Mouse (Mus musculus) heart, embryonic 13.5 days (tissue): ENCODE data around the gene Rap1b. TPM values are rescaled to one million over a fixed set of nuclear protein-coding genes. Genes with fewer than 3 reads are reported as not detected.

Experiments used
- ATAC-seq: fragments of 200-750 bp; cut with Nextera tagmentation; 2 replicates; pipeline ENCODE4 v1.8.0; 2017; ENCODE audit warnings: moderate TSS enrichment; ENCODE audit not compliant: insufficient number of reproducible peaks, low FRiP score, low TSS enrichment; ENCODE audit errors: extremely low read depth
- H3K27ac ChIP-seq: fragments of 300-500 bp; sonication (generic); replicated peaks from 2 replicates; pipeline ENCODE4 v1.5.1; 2015; ENCODE audit warnings: moderate library complexity, mild to moderate bottlenecking, inconsistent platforms
- H3K27me3 ChIP-seq: fragments of 300-500 bp; sonication (generic); replicated peaks from 2 replicates; pipeline ENCODE4 v1.6.1; 2015; ENCODE audit warnings: mild to moderate bottlenecking, inconsistent platforms
- H3K36me3 ChIP-seq: fragments of 300-500 bp; sonication (generic); 2 replicates; pipeline ENCODE4 v1.6.1; 2015; ENCODE audit warnings: mild to moderate bottlenecking, inconsistent platforms
- H3K4me1 ChIP-seq: fragments of 300-500 bp; sonication (generic); 2 replicates; pipeline ENCODE4 v1.6.1; 2015; ENCODE audit warnings: inconsistent platforms
- H3K4me2 ChIP-seq: fragments of 300-500 bp; sonication (generic); 2 replicates; pipeline ENCODE4 v1.6.1; 2015; ENCODE audit warnings: inconsistent platforms, mild to moderate bottlenecking, moderate library complexity
- H3K4me3 ChIP-seq: fragments of 300-500 bp; sonication (generic); 2 replicates; pipeline ENCODE4 v1.5.1; 2015; ENCODE audit warnings: moderate library complexity, mild to moderate bottlenecking, inconsistent platforms
- H3K9ac ChIP-seq: fragments of 300-500 bp; sonication (generic); 2 replicates; pipeline ENCODE4 v1.6.1; 2015; ENCODE audit warnings: inconsistent platforms, mild to moderate bottlenecking, moderate library complexity
- H3K9me3 ChIP-seq: fragments of 300-500 bp; sonication (generic); 2 replicates; pipeline ENCODE4 v1.6.1; 2016; ENCODE audit warnings: inconsistent platforms
- WGBS: fragments of 180-500 bp; shearing (Covaris S2); methylation state at CpG from one replicate; pipeline ENCODE4 v1.1.7; 2015; ENCODE audit warnings: mixed read lengths; 5-methylcytosine and 5-hydroxymethylcytosine counted together
- polyA plus RNA-seq: library from polyadenylated mRNA; unstranded; fragments of >200 nt; fragmentation: Nextera tagmentation; extraction: Ambion mirVana; gene quantifications from 2 replicates; pipeline ENCODE4 v1.2.1, GENCODE M21; 2015

Rap1b gene
- polyA plus RNA-seq, 1 experiment from 2014 or later, result 119 TPM

DNA sequence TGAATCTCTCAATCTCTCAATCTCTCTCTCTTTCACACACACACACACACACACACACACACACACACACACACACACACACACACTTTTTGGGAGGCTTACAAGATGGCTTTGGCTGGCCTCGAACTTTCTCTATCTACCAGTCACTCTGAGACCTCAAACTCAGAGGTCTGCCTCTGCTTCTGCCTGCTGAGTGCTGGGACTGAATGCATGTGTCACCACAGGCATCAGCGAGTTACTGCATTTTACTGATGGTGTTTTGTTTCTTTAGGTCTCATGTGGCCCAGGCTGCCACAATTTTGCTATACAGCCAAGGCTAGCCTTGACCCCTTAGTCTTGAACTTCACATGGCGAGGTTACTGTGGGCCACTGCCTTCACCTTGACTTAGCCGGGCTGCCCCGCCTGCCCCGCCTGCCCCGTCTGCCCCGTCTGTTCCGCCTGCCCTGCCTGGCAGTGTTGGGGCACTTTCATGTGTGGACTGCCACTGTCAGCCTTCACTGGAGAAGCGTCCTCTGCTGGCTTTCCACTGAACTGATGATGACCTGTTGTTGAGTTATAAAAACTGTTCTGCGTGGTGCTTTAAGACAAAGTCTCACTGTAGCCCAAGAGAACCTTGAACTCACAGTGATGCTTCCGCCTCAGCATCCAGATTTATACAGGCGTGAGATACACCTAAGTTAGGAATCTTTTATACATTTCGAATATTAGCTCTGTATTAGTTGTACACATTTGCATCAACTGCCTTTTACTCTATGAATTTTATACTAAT lies 63.2 kb downstream of the Rap1b start:
- Histone ChIP-seq H3K9ac (no peak overlapping the region), H3K9me3 (no peaks in the 10 kb centered on the region), H3K36me3 (peaks cover 96% of the 10 kb centered on the region), H3K4me3 (no peak overlapping the region), H3K27me3 (no peaks in the 10 kb centered on the region), H3K4me2 (no peak overlapping the region), H3K4me1 (no peaks in the 10 kb centered on the region), H3K27ac (no peak overlapping the region)
- 89% methylated on average over 14 of the region's 14 CpGs for whole genome bisulfite sequencing
- ATAC-seq, result no peak

DNA sequence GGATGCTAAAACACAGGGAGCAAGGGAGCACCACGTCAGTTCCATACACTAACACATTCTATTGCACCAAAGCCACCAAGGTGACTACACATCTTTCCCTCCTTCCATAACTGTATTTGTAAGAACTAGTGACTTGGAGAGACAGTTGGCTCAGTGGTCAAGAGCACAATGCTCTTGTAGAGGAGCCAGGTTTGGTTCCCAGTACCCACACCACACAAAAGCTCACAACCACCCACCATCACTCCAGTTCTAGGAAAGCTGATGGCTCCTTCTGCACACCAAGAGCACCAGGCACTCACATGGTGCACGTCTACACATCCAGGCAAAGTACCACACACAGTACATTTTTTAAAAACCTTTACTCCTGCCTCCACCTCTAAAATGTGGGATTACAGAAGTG lies 63.8 kb downstream of the Rap1b start:
- H3K9ac ChIP-seq, result no peak overlapping the region
- no peaks in the 10 kb centered on the region for H3K9me3 ChIP-seq
- H3K4me3 ChIP-seq, result no peak overlapping the region
- WGBS, result 81% methylated on average over 2 of the region's 2 CpGs
- no peak overlapping the region for H3K4me2 ChIP-seq
- H3K27ac ChIP-seq, result no peak overlapping the region
- no peaks in the 10 kb centered on the region for H3K4me1 ChIP-seq
- peaks cover 94% of the 10 kb centered on the region for H3K36me3 ChIP-seq
- no peaks in the 10 kb centered on the region for H3K27me3 ChIP-seq
- no peak for ATAC-seq

DNA sequence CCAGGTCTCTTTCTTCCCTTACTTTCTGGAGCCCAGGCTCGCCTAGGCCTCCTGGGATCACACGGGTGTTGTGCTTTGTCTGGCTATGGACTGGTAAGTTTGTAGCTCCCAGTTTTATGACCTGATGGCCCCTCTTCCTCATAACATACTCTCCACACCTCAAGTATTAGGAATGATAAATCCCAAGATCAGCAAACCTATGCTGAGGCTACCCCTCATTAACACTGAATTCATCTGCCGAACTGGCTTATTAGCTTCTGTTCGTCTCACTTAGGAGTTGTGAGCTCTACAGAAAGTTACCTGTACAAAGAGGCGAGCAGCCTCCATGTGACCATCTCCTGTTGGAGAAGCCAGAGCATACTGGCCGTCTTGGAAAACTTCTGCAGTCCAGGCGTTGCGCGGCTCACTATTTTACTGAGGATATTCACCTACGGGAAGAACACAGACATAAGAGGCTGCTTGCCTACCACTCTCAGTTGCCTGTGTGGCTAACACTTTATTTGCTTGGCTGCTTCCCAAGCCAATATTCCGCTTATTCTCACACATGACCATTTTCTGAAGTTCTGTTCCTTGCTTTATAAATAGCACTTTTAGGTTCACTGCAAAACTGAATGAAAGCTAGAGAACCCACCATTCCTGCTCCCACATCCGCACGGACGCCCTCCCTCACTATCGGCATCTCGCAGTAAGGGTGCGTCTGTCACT lies 64.7 kb downstream of the Rap1b start:
- no peak overlapping the region for H3K4me3 ChIP-seq
- H3K36me3 ChIP-seq, result peaks cover 94% of the 10 kb centered on the region
- no peaks in the 10 kb centered on the region for H3K9me3 ChIP-seq
- no peak overlapping the region for H3K27ac ChIP-seq
- H3K27me3 ChIP-seq, result no peaks in the 10 kb centered on the region
- no peak for ATAC-seq
- H3K4me1 ChIP-seq, result no peaks in the 10 kb centered on the region
- H3K9ac ChIP-seq, result no peak overlapping the region
- no peak overlapping the region for H3K4me2 ChIP-seq
- 94% methylated on average over 17 of the region's 17 CpGs for WGBS

DNA sequence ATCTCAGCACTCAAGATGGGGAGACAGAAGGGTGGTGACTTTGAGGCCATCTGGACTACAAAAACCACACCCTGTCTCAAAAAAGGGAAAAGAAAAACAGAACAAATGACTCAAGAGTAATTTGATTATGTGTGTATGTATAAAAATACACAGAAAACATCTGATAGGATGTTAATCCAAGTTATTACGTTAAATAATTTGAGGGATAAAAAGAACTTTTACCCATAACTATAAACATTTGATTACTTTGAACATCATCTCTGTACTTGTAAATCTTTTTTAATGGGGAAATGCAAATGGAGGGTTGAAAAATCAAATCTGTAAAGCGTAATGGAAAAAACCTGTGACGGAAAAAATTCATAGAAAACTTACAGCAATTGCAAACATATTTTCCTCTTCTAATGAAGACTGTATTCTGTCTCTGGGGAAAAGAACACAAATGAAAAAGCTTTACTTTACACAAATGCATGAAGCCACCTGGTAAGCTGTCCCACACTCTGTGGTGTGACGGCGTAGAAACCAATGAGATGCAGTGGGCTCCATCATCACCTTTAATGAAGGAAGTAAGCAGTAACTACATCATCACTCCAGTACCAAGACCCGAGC lies 65.4 kb downstream of the Rap1b start:
- Histone ChIP-seq H3K27ac (no peak overlapping the region), H3K4me2 (no peak overlapping the region), H3K27me3 (no peaks in the 10 kb centered on the region), H3K9ac (no peak overlapping the region), H3K4me3 (no peak overlapping the region), H3K9me3 (no peaks in the 10 kb centered on the region), H3K4me1 (no peaks in the 10 kb centered on the region), H3K36me3 (peaks cover 94% of the 10 kb centered on the region)
- no peak for ATAC-seq
- 94% methylated on average over 6 of the region's 6 CpGs for WGBS

DNA sequence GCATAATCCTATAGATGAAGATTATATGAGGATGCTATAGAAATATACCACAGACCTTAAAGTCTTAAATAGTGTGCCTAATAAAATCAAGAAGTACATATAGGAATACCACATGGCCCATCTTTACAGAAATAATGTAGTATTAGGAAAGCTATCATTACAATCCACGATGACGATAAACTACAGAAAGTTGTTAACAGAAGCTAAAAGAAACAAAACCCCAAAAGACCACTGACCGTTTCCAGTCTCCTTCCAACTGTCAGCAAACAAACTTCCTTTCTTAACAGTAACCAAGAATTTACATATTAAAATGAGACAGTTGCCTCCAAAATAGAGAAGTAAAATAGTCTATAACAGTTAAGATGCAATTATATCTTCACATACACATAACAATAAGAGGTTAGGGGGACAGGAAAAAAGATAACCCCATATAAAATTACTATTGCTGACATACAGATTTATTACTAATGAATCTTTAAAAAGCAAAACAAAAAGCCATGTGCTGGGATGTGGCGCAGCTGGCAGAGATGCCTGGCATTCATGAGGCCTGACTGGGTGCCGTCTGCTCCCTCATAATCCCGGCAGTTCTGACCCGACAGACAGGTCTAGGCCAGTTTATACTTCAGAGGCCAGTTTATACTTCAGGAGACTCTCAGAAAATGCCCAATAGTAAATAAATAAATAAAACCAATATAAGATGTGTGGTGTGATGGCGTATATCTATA lies 66.1 kb downstream of the Rap1b start:
- no peak for ATAC-seq
- no peaks in the 10 kb centered on the region for H3K27me3 ChIP-seq
- H3K27ac ChIP-seq, result no peak overlapping the region
- H3K9me3 ChIP-seq, result no peaks in the 10 kb centered on the region
- H3K4me3 ChIP-seq, result no peak overlapping the region
- WGBS, result 91% methylated on average over 8 of the region's 8 CpGs
- no peak overlapping the region for H3K9ac ChIP-seq
- peaks cover 94% of the 10 kb centered on the region for H3K36me3 ChIP-seq
- no peak overlapping the region for H3K4me2 ChIP-seq
- no peaks in the 10 kb centered on the region for H3K4me1 ChIP-seq

DNA sequence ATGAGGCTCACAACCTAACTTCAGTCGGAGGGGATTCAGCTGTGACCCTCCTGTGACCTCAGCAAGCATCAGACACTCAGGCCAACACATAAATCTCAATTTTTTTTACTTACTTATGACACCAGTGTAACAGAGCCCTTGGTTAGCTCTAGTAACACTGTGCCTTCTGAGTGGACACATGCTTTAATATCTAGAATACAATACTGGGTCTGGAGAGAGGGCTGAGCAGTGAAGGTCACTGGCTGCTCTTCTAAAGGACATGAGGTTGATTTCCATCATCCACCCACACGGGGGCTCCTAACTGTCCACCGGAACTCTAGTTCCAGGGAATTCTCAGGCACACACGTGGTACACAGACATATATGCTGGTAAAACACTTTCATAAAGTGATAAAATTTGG lies 66.9 kb downstream of the Rap1b start:
- no peaks in the 10 kb centered on the region for H3K9me3 ChIP-seq
- no peak; the same call in 1 of the 2 replicates for ATAC-seq
- H3K36me3 ChIP-seq, result peaks cover 94% of the 10 kb centered on the region
- H3K4me2 ChIP-seq, result no peak overlapping the region
- no peak overlapping the region for H3K9ac ChIP-seq
- H3K27me3 ChIP-seq, result no peaks in the 10 kb centered on the region
- WGBS, result 70% methylated on average over 4 of the region's 4 CpGs
- H3K4me3 ChIP-seq, result no peak overlapping the region
- H3K4me1 ChIP-seq, result no peaks in the 10 kb centered on the region
- H3K27ac ChIP-seq, result no peak overlapping the region

DNA sequence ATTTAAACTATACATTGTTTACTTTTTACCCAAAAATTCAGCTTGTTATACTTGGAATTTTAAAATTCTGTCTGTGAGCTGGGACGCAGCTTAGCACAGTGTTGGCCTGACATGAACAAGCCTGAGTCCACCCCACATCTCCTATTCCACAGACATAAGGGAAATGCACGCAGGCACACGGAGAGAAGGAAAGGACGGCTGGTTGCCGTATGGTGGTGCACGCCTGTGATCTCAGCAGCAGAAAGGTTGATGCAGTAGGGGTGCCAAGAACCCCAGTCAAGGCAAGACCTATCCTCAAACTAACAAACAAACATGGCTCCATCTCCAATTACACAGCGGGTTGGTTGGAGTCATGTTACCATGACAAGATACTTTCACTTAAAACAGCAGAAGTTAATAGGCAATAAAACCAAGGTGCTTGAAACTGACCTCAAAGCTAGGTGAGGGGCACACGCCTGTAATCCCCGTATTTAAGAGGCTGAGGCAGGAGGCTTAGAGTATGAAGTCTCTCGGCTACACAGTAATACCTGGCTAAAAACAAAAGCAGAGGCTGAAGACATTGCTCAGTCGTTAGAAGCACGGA lies 67.4 kb downstream of the Rap1b start:
- Histone ChIP-seq H3K9me3 (no peaks in the 10 kb centered on the region), H3K36me3 (peaks cover 94% of the 10 kb centered on the region), H3K27ac (no peak overlapping the region), H3K4me1 (no peaks in the 10 kb centered on the region), H3K9ac (no peak overlapping the region), H3K4me2 (no peak overlapping the region), H3K4me3 (no peak overlapping the region), H3K27me3 (no peaks in the 10 kb centered on the region)
- 91% methylated on average over 12 of the region's 12 CpGs for WGBS
- ATAC-seq, result no peak

DNA sequence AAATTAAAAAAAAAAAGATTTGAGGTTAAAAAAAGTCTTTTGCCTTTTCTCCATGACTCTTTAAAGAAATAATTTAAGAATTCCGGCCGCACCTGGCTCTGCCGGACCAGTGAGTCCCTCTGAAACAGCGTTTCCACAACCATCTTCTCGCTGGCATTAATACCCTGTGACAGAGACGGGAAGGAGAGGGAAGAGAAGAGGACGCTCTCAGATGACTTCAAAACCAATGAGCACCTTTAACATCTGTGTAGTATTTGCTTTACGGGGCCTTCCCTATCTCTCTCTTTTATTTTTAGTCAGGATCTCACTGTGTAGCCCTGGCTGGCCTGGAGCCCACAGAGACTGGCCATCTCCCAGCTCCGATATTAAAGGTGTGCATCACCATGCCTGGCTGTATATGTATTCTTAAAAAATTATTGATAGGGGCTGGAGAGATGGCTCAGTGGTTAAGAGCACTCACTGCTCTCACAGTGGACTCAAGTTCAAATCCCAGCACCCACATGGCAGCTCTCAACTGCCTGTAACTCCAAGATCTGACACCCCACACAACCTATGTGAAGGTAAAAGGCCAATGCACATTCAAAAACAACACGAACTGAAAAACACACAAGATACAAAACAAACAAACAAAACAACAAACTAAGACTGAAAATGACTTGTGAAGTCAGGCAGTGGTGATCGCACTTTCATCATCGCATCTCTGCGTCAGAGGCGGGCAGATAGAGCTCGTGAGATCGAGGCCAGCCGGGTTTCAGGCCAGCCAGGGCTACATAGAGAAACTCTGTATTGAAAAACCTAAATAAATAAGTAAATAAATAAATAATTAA lies 68.1 kb downstream of the Rap1b start:
- Histone ChIP-seq H3K36me3 (peaks cover 94% of the 10 kb centered on the region), H3K27me3 (no peaks in the 10 kb centered on the region), H3K4me1 (no peaks in the 10 kb centered on the region), H3K27ac (no peak overlapping the region), H3K4me3 (no peak overlapping the region), H3K9me3 (no peaks in the 10 kb centered on the region), H3K4me2 (no peak overlapping the region), H3K9ac (no peak overlapping the region)
- no peak for ATAC-seq
- WGBS, result 88% methylated on average over 17 of the region's 17 CpGs

DNA sequence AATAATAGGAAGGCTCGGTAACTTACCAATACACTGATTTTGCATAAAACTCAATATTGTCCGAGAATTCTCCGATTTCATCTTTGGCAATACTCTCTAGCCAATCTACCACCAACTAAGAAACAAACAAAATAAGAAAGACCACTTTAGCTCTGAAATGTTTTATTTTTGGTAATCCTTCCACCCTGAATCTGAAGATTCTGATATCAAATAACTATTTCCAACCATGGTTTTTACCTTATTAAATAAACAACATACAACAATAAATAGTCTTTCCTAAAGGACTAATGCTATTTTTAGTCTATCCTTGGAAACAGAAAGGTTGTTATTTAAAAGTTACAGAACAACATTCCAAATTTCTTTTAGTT lies 68.7 kb downstream of the Rap1b start:
- H3K4me3 ChIP-seq, result no peak overlapping the region
- ATAC-seq, result no peak
- peaks cover 94% of the 10 kb centered on the region for H3K36me3 ChIP-seq
- no peaks in the 10 kb centered on the region for H3K9me3 ChIP-seq
- H3K4me2 ChIP-seq, result no peak overlapping the region
- H3K27me3 ChIP-seq, result no peaks in the 10 kb centered on the region
- no peak overlapping the region for H3K27ac ChIP-seq
- no peak overlapping the region for H3K9ac ChIP-seq
- 93% methylated on average over 3 of the region's 3 CpGs for WGBS
- H3K4me1 ChIP-seq, result no peaks in the 10 kb centered on the region

DNA sequence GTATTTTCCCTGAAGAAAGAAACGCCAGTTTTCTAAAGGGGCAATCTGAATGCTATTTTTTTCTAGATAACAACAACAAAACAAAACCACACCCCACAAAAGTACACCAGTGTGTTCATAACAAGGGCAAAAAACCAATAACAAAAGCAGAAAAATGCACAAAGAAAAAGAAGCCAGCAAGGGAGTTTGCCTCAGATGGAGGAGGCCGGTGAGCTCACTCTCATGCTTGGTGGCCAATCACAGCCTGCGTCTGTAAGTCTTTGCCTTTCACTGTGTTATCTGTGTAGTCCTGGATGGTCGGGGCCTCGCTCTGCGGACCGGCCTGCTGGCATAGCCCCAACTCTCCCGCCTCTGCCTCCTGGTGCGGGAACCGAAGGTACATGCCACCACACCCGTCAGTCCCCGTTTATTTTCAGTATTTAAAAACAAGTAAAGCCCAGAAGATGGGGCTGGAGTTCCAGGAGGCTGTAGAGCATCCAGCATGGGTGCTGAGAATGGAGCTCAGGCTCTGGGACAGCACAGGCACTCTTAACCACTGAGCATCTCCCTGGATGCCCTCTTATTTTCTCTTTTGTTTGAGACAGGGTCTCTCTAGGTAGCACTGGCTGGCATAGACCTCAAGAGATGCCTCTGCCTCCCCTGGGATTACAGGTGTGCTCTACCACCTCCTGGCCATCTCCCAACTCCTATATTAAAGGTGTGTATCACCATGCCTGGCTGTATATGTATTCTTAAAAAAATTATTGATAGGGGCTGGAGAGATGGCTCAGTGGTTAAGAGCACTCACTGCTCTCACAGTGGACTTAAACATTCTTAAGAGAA lies 69.3 kb downstream of the Rap1b start:
- Histone ChIP-seq H3K9ac (no peak overlapping the region), H3K9me3 (no peaks in the 10 kb centered on the region), H3K36me3 (peaks cover 92% of the 10 kb centered on the region), H3K27me3 (no peaks in the 10 kb centered on the region), H3K4me1 (no peaks in the 10 kb centered on the region), H3K4me2 (no peak overlapping the region), H3K4me3 (no peak overlapping the region), H3K27ac (no peak overlapping the region)
- ATAC-seq, result no peak
- 68% methylated on average over 12 of the region's 12 CpGs for WGBS
